Mouse (Mus musculus) retina, adult 2 months (tissue): ENCODE measurements around the gene Lyrm4.

Experiments used
- DNase-seq: peaks from one replicate; pipeline ENCODE4 v3.0.0-alpha.2; 2012; ENCODE audit warnings: low read depth, low spot score

Gene Lyrm4

DNA sequence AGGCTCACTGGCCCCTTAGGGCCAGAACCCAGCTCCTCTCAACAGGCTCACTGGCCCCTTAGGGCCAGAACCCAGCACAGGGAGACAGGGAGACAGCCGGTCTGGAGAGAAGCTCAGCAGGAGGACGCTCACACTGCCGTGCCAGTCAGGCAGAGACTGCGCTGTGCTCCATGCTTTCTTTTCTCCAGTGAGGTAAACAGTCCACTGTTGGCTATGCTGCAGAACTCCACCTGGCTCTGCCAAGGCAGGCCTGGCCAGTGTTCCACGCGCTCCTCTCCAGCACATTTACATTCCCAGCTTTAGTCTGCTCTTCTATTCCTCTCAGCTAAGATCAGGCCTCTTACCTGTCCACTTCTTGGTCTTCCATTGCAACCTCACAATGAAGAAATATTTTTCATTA lies 11.7 kb downstream of the Lyrm4 start:
- DNase-seq = no peak

DNA sequence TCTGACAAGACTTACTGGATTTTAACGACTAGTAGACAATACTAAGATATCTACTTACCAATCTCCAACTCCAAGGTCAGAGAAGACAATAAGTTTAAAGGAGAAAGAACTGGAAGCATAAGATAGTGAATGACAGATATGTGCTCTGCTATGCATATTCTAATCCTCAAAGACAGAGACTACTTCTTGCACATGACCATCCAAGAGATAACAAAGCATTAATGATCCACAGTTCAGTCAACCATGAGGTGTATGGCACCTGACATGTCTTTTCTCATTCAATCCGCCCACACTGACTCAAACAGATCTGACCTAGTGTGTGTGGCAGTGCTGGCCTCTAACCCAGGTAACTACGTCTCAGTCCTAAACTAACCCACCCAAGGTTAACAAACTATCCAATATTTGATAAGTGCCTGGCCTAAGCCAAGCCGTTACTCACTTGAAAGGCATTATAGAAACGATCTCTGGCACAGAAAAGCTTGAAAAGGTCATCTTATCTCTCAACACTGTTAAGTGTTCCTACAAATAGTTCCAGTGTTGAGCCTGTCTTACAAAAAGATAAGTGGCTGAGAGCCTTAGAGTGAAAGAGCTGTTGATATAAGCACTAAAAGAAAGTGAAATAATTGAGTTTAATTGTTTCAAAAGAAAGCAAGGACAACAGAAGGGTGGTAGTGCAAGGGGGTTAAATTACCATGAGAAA lies 20.5 kb downstream of the Lyrm4 start:
- no peak for DNase-seq

DNA sequence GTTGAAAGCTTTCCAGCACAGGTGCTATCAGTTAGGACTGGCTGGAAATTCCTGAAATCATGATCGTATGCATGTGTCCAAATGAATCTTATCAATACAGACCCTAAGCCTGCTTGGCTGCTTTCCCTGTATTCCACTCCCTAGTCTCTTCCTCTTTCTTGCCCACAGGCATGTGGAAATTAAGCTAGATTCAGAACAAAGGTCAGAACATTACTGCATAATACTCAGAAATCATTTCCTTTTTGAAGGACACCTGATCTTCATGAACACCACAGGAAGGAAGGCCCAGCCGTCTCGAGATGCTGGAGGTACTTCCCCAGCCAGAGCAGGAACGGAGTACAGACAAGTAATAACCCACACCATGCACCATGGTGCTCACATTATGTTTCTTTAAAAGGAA lies 29.2 kb downstream of the Lyrm4 start:
- no peak for DNase-seq

DNA sequence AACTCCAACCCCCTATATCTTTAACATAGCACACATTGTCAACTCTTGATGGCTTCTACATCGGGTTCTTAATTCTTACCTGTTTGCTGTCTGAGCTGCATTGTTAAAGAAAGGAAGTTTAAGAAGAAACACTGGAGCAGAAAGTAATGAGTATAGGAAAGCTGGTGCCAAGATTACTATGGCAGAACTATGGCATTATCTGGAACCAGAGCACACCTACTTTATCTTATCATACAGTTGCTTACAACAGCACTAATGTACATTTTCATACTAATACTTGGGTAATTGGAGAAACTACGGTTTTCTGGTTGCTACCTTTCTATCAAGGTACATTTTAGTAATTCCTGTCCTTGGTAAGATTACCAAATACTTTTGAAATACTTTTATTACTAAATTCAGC lies 29.9 kb downstream of the Lyrm4 start:
- no peak for DNase-seq

DNA sequence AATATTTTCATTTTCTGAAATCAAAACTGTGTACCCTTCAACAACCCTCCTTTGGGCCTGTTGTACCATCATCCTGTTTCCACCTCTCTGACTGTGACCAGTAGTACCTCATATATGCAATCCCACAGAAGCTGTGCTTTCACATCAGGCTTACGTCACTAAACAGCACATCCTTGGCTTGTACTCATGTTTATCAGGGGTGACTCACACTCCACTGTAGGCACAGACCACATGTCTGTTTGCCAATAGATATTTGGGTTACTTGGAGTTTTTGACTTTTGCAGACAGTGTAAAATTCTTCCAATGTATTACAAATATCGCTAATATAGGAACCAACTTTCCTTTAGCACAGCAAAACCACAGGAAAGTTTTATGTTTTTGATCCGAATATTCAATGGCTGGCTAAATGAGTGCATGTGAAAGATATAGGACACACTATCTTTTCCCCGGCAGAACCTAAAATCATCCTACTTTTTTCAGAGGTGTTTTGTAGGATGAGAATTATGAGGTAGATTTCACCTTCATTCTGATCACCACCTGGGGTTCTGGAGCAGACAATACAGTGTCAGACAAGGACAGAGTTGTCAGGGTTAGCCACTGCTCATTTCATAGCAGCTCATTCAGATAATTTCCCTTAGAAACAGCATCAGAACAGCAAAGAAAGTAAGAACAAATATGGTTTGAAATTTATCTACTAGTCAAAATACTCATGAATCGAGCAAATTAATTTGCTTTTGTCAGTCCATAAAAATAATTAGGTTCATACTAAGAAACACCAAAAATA lies 30.5 kb downstream of the Lyrm4 start:
- DNase-seq = no peak

DNA sequence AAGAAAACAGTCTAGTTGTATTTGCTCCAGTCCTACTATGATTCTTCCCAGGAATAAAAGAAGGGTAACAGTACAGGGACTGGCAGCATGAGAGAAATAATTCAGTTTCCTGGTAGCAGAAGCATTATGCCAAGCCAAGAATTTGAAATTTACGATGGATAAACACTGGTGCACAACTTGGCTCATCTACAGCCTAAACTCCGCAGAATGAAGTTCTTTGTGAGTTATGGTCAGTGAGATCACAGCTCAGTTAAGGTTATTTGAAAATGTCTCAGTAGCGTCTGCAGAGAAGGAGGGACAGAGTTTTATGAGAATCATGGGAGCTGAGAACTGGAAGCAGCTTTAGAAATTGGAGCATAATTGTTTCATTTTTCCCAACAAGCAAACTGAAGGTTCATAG lies 31.4 kb downstream of the Lyrm4 start:
- DNase-seq = no peak

DNA sequence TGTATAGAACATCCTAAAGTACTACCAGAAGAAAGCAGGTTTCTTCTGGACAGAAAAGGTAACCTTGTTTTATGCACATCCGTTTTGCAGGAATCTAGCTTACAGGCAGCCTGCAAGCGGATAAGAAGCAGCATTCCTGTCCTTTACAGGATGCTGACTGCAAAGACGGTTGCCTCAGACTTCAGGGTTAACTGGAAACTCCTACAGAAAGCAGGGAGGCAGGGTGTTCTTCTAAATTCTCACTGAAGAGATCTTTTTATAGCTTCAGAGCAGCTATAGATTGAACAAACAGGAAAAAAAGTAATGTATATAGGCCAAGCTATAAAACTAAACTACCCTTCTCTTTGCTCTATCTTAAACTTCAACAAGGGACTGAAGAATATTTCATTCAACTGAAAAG lies 32.6 kb downstream of the Lyrm4 start:
- no peak for DNase-seq

DNA sequence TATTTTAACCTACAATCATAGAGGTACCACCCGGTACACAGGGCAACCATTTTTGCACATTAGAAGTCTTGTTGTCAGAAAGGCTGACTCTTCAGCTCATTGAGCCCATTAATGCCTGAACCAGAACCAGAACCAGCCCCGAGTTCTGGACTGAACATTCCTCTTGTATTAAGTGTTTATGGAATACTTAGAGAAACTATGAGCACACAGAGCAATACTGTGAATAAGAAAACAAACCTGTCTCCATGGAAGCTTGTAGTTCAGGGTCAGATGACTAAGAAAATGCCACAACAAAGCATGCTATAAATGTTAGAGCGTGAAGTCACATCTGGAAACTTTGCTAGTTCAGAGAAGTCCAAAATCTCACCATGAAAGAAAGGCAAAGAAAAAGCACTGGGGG lies 35.7 kb downstream of the Lyrm4 start:
- no peak for DNase-seq

DNA sequence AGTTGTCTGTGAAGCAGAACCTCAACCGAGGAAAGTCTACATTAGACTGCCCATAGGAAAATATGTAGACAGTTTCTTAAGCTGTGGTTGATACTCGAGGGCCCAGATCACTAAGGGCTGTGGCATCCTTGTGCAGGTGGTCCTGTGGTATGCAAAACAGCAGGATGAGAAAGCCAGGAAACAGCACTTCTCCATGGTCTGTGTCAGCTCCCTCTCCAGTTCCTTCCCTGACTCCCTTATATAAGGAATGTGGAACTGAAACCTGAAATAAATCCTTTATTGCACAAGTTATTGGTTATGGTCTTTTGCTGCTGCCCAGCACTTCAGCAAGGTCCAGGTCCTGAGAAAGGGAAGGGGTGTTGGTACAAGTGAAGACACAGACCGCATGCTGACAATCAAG lies 42.8 kb downstream of the Lyrm4 start:
- DNase-seq = no peak

DNA sequence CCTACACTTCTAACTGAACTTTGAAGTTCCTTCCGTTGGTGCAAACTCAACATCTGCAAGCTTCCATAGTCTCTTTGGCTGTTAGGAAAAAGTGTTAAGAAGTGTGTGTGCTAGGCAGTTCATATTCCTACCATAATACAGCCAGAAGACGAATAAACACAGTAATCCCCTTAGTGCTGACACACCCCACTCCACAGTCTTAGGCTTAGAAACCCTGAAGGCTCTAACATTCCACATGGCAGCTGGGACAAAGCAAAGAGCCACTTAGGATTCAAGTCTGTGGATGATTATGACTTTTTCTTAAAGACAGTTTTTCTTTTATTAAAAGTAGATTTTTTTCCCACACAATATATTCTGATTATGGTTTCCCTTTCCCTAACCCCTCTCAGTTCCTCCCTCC lies 50.6 kb downstream of the Lyrm4 start:
- DNase-seq = no peak

DNA sequence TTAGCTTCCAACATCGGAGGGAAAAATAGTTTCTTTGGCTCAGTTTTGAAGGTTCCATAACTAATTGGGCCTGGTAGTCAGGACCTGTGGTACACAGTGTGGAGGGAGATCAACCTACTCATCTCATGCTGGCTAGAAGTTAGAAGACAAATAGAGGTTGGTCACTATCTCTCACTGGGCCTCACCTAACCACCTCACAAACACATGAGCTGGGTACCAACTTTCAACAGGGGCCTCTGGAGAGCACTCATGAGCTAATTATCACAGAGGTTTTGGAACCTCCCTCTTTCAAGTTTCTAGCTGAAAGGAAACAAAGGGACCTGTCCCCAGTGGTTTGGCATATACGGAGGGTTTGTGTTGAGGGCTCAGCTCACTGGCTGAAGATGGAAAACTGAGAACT lies 59.8 kb downstream of the Lyrm4 start:
- DNase-seq = no peak

DNA sequence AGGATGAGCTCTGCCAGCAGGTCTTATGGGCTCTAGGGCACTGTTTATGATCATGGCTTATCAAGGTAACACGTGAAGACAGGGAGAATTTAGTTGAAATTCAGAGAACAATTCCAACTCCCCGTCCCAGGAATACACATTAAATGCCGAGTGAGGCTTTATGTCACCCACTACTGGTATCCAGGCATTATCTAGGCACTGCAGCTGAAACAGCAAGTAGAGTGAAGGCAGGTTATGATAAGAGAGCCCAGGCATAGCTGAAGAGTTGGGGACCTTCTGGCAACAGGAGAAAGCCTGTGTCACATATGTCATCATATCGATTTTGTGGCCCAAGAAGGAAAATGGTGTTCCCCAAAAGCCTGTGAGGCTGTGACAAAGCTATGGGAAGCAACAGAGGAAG lies 60.4 kb downstream of the Lyrm4 start:
- no peak for DNase-seq

DNA sequence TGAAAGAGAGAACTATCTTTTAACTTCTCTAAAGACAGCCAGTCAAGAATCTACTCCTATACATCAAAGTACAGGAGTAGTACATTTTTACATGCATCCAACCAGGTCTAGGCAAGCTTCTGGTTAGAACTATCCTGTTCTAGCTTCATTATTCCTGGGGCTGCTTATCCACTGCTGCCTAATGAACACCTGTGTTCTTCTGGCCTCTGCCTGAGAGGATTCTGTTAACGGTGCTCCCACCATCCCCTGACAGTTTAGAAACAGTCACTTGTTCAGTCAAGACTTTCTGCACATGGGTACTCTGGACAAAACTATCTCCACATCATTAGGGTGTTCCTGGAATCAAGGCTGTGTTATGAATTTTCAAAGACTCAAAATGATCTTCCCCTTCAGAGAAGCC lies 60.8 kb downstream of the Lyrm4 start:
- no peak for DNase-seq

DNA sequence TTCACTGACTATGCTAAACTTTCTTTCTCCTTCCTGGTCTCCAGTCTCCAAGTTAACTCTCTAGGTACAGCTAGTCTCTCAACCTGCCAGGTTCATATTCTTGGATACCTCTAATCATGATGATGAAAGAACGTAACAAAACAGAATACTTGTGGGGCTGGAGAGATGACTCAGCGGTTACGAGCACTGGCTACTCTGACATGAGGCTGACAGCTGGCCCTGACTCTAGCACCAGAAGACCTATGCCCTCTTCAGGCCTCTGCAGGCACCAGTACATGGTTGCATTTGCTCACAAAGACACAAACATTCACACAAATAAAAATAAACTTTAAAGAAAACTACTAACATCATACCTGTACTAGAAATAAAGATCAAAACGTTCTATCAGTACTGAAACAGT lies 81.8 kb downstream of the Lyrm4 start:
- no peak for DNase-seq

DNA sequence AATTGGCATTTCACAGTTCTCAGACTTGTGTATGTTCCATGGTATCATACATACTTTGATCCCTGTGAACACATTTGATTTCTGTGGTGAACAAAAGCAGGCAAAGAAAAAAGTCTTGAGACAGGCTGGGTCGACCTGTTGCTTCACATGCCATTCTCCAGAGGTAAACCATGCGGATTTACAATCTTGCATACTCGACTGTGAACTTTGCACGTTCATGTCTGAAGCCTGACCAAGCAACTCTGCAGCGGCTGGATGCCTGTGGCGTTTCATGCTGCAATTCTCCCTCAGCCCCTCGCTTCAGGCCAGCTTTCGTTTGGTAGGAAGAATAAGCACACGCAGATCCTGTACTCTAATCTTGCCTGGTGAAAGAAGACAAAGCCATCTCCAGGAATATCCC lies 85.4 kb downstream of the Lyrm4 start:
- DNase-seq = no peak

DNA sequence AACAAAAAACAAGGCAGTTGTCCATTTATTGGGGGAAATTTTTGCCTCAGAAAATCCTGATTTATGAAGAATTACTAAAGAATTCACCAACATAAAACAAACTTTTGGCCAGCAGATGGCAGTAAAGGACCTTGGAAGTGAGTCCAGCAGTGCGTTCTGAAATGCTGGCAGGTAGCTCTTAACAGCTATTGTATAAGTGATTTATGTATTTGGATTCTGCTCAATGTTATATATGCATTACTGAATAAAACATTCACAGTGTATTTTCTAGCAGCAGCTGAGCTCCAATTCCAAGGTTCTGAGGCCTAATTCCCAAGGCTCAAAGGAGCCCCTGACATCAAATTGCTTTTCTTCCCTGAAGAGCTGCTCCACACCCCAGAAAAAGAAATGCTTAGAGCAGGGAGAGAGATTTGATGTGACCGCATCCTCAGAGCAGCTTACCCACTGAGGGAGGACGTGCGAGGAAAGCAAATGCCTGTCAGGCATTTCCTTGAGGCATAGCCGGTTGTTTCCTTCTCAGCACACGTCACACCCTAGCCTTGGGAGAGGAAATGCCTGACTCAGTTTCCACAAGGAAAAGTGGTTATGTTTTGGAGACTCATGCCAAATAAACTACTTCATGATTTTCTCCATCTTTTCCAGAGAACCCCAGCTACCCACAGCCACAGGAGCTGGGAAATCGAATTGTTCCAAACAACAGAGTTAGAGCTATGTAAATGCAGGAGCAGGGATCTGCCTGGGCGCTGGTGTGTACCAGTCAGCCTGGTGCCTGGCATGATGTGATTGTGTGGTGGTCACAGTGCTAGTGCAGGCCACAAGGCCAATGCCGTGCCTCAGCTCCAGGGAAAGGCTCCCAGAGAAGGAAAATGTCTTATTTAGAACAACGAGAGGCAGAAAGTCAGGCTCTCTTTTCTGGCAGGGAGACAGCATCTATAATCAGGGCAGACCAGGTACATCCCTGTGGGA lies 97.7 kb downstream of the Lyrm4 start:
- DNase-seq = peak; percentile 60

DNA sequence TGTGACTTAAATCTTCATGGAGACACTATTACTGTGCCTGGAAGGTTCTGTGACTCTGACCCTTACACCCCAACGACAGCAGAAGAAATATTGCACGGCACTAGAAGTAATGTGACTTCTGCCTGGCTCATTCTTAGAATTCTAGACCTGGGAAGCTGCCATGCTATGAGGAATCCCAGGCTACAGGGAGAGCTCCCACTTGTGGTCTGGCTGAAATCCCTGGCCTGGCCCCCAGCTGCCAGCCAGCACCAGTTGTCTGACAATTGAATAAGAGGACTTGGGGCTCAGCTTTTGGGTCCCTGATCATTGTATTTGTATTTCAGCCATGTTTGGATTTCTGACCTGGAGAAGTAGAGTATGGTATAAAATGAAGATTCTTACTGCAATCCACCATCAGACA lies 99.3 kb downstream of the Lyrm4 start:
- no peak for DNase-seq

DNA sequence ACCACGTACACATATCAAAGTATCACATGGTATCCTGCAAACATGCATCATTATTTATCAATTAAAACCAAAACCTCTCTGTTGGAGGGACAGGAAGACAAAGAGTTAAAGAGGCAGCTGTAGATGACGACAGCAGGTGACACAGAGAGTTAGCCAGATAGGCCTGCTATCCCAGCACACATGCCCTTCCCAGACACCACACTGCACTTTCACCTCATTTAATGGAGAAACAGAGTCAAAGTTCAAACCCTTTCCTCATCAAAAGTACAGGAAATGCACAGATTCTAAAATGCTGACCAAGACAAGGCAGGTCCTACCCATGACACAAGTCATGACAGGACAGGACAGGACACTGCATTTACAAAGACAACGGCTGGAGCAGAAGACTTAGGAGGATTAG lies 101.7 kb downstream of the Lyrm4 start:
- DNase-seq = no peak

DNA sequence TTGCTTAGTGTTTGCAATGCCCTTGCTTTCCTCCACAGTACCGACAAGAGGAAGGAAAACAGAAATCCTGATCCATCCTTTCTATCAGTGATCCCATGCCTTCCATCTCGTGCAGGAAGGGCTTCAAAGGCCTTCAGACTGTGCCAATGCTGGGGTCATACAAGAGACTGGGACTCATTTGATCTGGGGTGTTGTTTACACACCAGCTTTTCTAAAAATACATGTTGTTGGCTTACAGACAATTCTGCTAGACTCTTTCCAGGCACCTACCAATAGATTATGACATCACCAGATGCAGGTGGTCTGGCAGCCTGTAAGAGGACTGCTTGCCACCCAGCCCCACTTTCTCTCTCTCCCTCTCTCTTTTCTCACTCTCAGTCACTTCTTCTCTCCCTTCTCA lies 107.3 kb downstream of the Lyrm4 start:
- no peak for DNase-seq

DNA sequence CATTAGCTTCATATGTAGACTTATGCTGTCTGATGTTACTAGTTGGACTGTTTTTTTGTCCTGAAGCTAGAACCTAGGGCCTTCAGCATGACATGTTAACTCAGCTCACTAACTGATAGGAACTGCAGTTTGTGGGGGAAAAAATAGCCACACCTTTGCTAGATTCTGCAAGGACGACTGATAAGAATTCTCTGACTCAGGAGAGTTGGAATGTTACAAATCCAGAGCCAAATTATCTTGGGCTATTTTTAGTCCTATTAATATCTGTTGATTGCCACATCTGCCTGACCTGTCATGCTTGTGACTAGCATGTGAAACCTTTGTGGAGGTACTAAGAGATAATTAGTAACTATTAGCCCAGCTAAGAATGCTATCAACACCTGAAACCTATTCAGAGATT lies 116.5 kb downstream of the Lyrm4 start:
- DNase-seq = no peak

DNA sequence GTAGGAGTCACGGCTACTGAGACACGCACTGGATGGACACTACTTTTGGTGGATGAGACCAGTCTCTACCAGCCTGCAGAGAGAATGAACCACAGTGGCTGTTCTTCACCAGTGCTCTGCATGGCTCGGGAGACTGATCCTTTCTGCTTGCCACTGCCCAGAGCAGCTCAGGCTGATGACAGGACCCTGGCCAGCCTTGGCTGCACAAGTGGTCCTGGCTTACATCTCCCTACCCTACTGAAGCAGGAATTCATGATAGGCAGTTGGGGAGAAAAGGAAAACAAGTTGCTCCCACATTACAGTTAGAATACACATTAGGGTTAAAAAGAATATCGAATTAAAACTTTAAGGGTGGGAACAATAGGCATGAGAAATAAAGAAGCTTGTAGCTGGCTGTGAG lies 119.7 kb downstream of the Lyrm4 start:
- DNase-seq = no peak

DNA sequence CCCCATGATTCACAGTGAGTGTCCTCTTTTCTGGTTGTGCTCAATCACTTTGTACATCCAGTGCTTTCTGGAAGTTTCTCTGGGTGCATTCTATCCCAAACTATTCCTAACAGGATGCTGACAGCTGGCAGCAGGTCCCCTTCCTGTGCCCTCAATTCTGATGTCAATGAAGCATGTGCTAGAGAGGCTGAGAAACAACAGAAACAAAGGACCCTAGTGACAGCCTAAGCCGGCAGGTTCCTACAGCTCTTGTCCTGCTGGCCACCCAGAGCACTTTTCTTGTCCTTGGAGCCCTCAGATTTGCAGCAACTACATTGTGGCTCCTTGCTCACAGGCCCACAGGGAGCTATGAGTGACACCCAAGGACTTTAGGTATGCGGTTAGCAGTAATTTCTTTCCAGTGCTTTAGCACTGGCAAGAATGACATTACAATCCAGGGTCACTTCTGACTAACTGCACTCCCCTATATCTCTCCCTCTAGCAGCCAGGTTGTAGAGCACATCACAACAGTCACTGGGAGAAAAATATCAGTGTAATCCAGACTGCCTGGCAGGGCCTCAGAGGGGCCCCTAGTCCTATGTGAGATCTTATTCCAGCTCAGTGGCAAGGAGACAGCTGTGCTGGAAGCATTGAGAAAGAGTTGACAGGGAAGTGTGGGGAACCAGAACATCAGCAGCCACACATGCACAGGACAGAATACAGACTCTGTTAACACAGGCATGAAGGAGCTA lies 121.5 kb downstream of the Lyrm4 start:
- no peak for DNase-seq
